Mouse (Mus musculus): ENCODE measurements around the gene Rfc4. TPM values are rescaled to one million over a fixed set of nuclear protein-coding genes. Genes with fewer than 3 reads are reported as not detected.
"Not testable (repeated sequence)": the region's sequence is repeated elsewhere in the genome, so short reads cannot be mapped to it uniquely, and the experiment has no call there.

Rfc4 gene
- polyA plus RNA-seq, 1 experiment, result 8.4 TPM

DNA sequence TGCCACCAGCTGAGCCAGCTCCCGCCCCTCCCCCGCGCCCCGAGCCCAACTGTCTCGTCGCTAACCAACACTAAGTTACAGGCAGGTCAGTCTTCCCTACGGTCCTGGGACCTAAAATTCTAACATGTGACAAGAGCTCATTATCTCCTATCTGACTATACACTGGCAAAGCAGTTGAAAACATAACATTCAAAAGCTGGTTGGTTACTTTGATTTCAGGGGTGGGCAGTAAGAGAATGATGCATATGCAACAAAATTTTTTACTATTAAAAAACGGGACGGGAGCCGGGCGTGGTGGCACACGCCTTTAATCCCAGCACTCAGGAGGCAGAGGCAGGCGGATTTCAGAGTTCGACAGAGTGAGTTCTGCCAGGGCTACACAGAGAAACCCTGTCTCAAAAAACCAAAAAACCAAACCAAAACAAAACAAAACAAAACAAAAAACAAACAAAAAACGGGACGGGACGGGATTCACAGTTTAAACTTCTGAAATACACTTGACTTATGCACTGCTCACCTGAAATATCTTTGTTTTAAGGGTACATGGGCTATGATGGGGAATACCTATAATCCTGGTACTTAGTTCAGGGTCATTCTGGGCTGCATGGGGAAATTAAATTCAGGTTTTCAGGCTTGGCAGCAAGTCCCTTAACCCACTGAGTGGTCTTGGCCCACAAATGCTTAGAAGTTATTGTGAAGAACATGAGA, 24.3 kb downstream of the Rfc4 start:
- Histone ChIP-seq H3K27me3 (ENCODE audit: control insufficient read depth, insufficient read depth, low read length) (peaks cover 3% of the 10 kb centered on the region; the same call in 1 of the 2 replicates), H3K27ac (ENCODE audit: control insufficient read depth, insufficient read depth, low read depth, low read length) (peak overlapping the region; percentile 27), H3K4me3 (ENCODE audit: control insufficient read depth, low read depth, low read length) (peak overlapping the region; percentile 85), H3K4me1 (ENCODE audit: control insufficient read depth, insufficient read depth, low read length) (peaks cover 12% of the 10 kb centered on the region), H3K36me3 (ENCODE audit: control insufficient read depth, insufficient read depth, low read length) (no peaks in the 10 kb centered on the region)
- TF ChIP-seq POLR2A (IDR thresholded peaks at IDR 0.05; ENCODE audit: control insufficient read depth, low read depth, low read length) (no peak), CTCF (IDR thresholded peaks at IDR 0.05; ENCODE audit: control insufficient read depth, insufficient read depth, insufficient replicate concordance, low read depth, low read length) (no peak)

- H3K27me3 ChIP-seq (ENCODE audit: control insufficient read depth, insufficient read depth, low read length), result peaks cover 3% of the 10 kb centered on the region; the same call in 1 of the 2 replicates
- TF ChIP-seq POLR2A (IDR thresholded peaks at IDR 0.05; ENCODE audit: control insufficient read depth, low read depth, low read length) (no peak), CTCF (IDR thresholded peaks at IDR 0.05; ENCODE audit: control insufficient read depth, insufficient read depth, insufficient replicate concordance, low read depth, low read length) (no peak)
- H3K27ac ChIP-seq (ENCODE audit: control insufficient read depth, insufficient read depth, low read depth, low read length), result peak overlapping the region; percentile 57
- H3K4me1 ChIP-seq (ENCODE audit: control insufficient read depth, insufficient read depth, low read length), result peaks cover 12% of the 10 kb centered on the region
- peak overlapping the region; percentile 85 for H3K4me3 ChIP-seq (ENCODE audit: control insufficient read depth, low read depth, low read length)
- H3K36me3 ChIP-seq (ENCODE audit: control insufficient read depth, insufficient read depth, low read length), result no peaks in the 10 kb centered on the region
Measured at GRCm38 (mm10) chr16:23102340-23103037, 25.0 kb downstream of the Rfc4 start.

- H3K36me3 ChIP-seq (ENCODE audit: control insufficient read depth, insufficient read depth, low read length), result no peaks in the 10 kb centered on the region
- H3K4me3 ChIP-seq (ENCODE audit: control insufficient read depth, low read depth, low read length), result peak overlapping the region; percentile 91
- peaks cover 3% of the 10 kb centered on the region; the same call in 1 of the 2 replicates for H3K27me3 ChIP-seq (ENCODE audit: control insufficient read depth, insufficient read depth, low read length)
- TF ChIP-seq CTCF (IDR thresholded peaks at IDR 0.05; ENCODE audit: control insufficient read depth, insufficient read depth, insufficient replicate concordance, low read depth, low read length) (no peak), POLR2A (IDR thresholded peaks at IDR 0.05; ENCODE audit: control insufficient read depth, low read depth, low read length) (no peak)
- peaks cover 12% of the 10 kb centered on the region for H3K4me1 ChIP-seq (ENCODE audit: control insufficient read depth, insufficient read depth, low read length)
- H3K27ac ChIP-seq (ENCODE audit: control insufficient read depth, insufficient read depth, low read depth, low read length), result peak overlapping the region; percentile 21; the same call in 1 of the 2 replicates
Measured at GRCm38 (mm10) chr16:23100613-23101012, 26.9 kb downstream of the Rfc4 start.

GRCm38 (mm10) chr16:23100099-23100575, 27.4 kb downstream of the Rfc4 start:
- TF ChIP-seq CTCF (IDR thresholded peaks at IDR 0.05; ENCODE audit: control insufficient read depth, insufficient read depth, insufficient replicate concordance, low read depth, low read length) (no peak), POLR2A (IDR thresholded peaks at IDR 0.05; ENCODE audit: control insufficient read depth, low read depth, low read length) (no peak)
- Histone ChIP-seq H3K36me3 (ENCODE audit: control insufficient read depth, insufficient read depth, low read length) (no peaks in the 10 kb centered on the region), H3K27me3 (ENCODE audit: control insufficient read depth, insufficient read depth, low read length) (peaks cover 3% of the 10 kb centered on the region; the same call in 1 of the 2 replicates), H3K4me3 (ENCODE audit: control insufficient read depth, low read depth, low read length) (peak overlapping the region; percentile 91), H3K4me1 (ENCODE audit: control insufficient read depth, insufficient read depth, low read length) (peaks cover 12% of the 10 kb centered on the region), H3K27ac (ENCODE audit: control insufficient read depth, insufficient read depth, low read depth, low read length) (0 out of 2 replicates have a peak overlapping the region, but pooled peaks have one; percentile 32)

GRCm38 (mm10) chr16:23099632-23100031, 27.9 kb downstream of the Rfc4 start:
- peak overlapping the region; percentile 91 for H3K4me3 ChIP-seq (ENCODE audit: control insufficient read depth, low read depth, low read length)
- no peak overlapping the region for H3K27ac ChIP-seq (ENCODE audit: control insufficient read depth, insufficient read depth, low read depth, low read length)
- TF ChIP-seq POLR2A (IDR thresholded peaks at IDR 0.05; ENCODE audit: control insufficient read depth, low read depth, low read length) (no peak), CTCF (IDR thresholded peaks at IDR 0.05; ENCODE audit: control insufficient read depth, insufficient read depth, insufficient replicate concordance, low read depth, low read length) (no peak)
- H3K27me3 ChIP-seq (ENCODE audit: control insufficient read depth, insufficient read depth, low read length), result peaks cover 3% of the 10 kb centered on the region; the same call in 1 of the 2 replicates
- peaks cover 12% of the 10 kb centered on the region for H3K4me1 ChIP-seq (ENCODE audit: control insufficient read depth, insufficient read depth, low read length)
- no peaks in the 10 kb centered on the region for H3K36me3 ChIP-seq (ENCODE audit: control insufficient read depth, insufficient read depth, low read length)

DNA sequence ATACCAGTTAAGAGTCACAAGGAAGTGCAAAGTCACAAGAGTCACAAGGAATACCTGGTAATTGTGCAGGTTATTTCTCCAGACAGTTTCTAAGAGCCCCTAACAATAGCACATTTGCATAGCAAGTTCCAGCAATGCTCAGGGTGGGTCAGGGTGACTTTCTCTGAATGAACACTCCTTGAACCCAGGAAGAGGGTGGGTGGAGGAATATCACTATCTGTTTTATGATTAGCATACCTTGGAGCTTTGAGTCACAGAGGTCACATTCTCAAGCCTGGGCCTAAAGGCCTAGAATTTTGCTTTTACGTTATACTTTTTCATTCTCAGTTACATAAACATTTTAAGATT, 29.5 kb downstream of the Rfc4 start:
- not testable (repeated sequence) for H3K4me3 ChIP-seq (ENCODE audit: control insufficient read depth, low read depth, low read length); H3K27me3 ChIP-seq (ENCODE audit: control insufficient read depth, insufficient read depth, low read length); H3K27ac ChIP-seq (ENCODE audit: control insufficient read depth, insufficient read depth, low read depth, low read length); H3K36me3 ChIP-seq (ENCODE audit: control insufficient read depth, insufficient read depth, low read length)
- H3K4me1 ChIP-seq (ENCODE audit: control insufficient read depth, insufficient read depth, low read length), result peaks cover 12% of the 10 kb centered on the region

- peaks cover 12% of the 10 kb centered on the region for H3K4me1 ChIP-seq (ENCODE audit: control insufficient read depth, insufficient read depth, low read length)
- not testable (repeated sequence) for H3K27ac ChIP-seq (ENCODE audit: control insufficient read depth, insufficient read depth, low read depth, low read length); H3K4me3 ChIP-seq (ENCODE audit: control insufficient read depth, low read depth, low read length); H3K27me3 ChIP-seq (ENCODE audit: control insufficient read depth, insufficient read depth, low read length); H3K36me3 ChIP-seq (ENCODE audit: control insufficient read depth, insufficient read depth, low read length)
Measured at GRCm38 (mm10) chr16:23097290-23098104, 30.0 kb downstream of the Rfc4 start.

DNA sequence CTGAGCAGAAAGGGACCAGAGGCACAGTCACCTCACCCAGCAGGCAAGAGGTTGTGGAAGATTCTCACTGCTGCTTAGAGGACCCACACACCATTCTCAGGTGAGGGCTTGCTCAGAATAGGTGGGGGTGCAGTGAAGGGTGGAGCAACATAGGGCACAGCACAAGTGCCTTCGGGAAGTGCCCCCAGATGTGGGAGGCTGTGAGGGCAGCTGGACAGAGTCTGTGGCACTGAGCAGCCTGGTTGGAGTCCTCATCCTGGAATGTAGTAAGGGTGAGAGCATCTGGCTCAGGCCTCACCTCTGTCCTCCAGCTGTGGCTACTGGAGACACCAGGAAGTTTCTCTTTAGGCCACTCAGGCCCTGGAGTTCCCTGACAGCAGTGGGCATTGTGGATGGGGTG, 30.7 kb downstream of the Rfc4 start:
- not testable (repeated sequence) for H3K27me3 ChIP-seq (ENCODE audit: control insufficient read depth, insufficient read depth, low read length); H3K27ac ChIP-seq (ENCODE audit: control insufficient read depth, insufficient read depth, low read depth, low read length); H3K36me3 ChIP-seq (ENCODE audit: control insufficient read depth, insufficient read depth, low read length); H3K4me3 ChIP-seq (ENCODE audit: control insufficient read depth, low read depth, low read length)
- peaks cover 12% of the 10 kb centered on the region for H3K4me1 ChIP-seq (ENCODE audit: control insufficient read depth, insufficient read depth, low read length)

DNA sequence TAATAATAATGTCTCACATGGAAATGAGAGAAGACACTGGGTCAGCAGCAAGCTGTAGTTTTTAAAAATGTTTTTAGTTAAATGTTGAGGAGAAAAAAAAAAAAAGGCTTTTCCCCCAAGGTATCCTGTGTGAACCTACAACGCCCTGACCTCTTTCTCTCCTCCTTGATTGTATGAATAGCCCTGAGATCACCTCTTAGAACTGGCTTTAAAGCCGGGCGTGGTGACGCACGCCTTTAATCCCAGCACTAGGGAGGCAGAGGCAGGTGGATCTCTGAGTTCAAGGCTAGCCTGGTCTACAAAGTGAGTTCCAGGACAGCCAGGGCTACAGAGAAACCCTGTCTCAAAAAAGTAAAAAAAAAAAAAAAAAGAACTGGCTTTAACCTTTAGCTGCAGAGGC, 32.0 kb downstream of the Rfc4 start:
- not testable (repeated sequence) for H3K36me3 ChIP-seq (ENCODE audit: control insufficient read depth, insufficient read depth, low read length); H3K27me3 ChIP-seq (ENCODE audit: control insufficient read depth, insufficient read depth, low read length); H3K27ac ChIP-seq (ENCODE audit: control insufficient read depth, insufficient read depth, low read depth, low read length); H3K4me3 ChIP-seq (ENCODE audit: control insufficient read depth, low read depth, low read length)
- H3K4me1 ChIP-seq (ENCODE audit: control insufficient read depth, insufficient read depth, low read length), result peaks cover 10% of the 10 kb centered on the region
